Mouse (Mus musculus) E14TG2a.4 (cell line): ENCODE measurements around the gene Cyb5r1.

Experiments used
- CTCF ChIP-seq: conservative IDR thresholded peaks from 2 replicates; pipeline ENCODE4 v1.5.1; 2014; ENCODE audit warnings: low read length
- NANOG ChIP-seq: IDR thresholded peaks from 2 replicates; pipeline ENCODE4 v1.6.1; 2014; ENCODE audit warnings: borderline replicate concordance, low read length, mixed read lengths

DNA sequence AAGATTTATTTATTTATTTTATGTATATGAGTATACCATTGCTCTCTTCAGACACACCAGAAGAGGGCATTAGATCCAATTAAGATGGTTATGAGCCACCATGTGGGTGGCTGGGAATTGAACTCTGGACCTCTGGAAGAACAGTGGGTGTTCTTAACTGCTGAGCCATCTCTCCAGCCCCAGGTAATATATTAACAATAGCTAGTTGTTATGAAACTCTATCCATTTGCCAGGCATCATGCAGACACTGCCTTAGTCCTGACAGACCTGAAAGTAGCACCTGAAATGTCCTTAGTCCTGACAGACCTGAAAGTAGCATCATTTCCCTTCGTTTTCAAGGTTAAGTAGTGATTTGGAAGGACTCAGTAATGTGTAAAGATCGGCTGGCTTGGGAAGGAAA, 8.7 kb downstream of the Cyb5r1 start:
- TF ChIP-seq CTCF, result no peak
- TF ChIP-seq NANOG, result no peak
